Mouse (Mus musculus): ENCODE data around the gene S1pr3.

DNA sequence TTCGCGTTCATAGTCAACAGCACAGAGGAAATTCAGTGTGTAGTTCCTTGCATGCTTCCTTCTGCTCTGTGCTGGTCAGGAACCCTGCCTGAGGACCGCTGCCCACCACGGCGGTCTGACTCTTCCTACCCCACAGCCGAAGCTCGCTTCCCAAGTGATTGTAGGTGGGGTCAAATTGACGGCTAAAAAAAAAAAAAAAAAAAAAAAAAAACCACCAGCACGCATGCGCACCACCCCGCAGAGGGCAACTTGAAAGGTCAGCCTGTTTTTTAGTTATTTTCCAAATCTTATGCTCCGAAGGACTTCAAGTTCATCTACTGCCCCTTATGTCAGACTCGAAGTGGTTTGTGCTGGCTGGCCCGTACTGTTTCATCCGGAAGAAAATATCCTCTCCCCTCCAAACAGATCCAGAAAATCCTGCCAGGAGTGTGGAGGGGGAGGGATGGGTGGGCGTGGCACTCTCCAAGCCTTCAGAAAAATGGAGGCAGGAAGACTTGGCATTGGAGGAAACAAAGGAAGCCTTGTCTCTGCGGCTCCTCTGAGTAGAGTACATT is 60.3 kb downstream of the S1pr3 start:
- TF ChIP-seq CTCF (IDR thresholded peaks at IDR 0.05; ENCODE audit: low read depth): no peak
- no peak for TF ChIP-seq EP300 (IDR thresholded peaks at IDR 0.05; ENCODE audit: low read depth)
